Mouse (Mus musculus) liver, embryonic 12.5 days (tissue): ENCODE data around the gene Papolb. TPM values are rescaled to one million over a fixed set of nuclear protein-coding genes. Genes with fewer than 3 reads are reported as not detected.
A peak's percentile ranks its signal among the peaks of the same experiment; 100 is the strongest.

Experiments
- ATAC-seq: fragments of 200-750 bp; cut with Nextera tagmentation; 2 replicates; pipeline ENCODE4 v1.8.0; 2017; ENCODE audit warnings: moderate number of reproducible peaks, mild to moderate bottlenecking, moderate library complexity
- H3K27ac ChIP-seq: fragments of 300-500 bp; sonication (generic); 2 replicates; pipeline ENCODE4 v1.5.1; 2016; ENCODE audit warnings: mild to moderate bottlenecking
- H3K27me3 ChIP-seq: fragments of 300-500 bp; sonication (generic); replicated peaks from 2 replicates; pipeline ENCODE4 v1.6.1; 2016; ENCODE audit warnings: mild to moderate bottlenecking, moderate library complexity
- H3K36me3 ChIP-seq: fragments of 300-500 bp; sonication (generic); 2 replicates; pipeline ENCODE4 v1.6.1; 2016; ENCODE audit warnings: mild to moderate bottlenecking, moderate library complexity
- H3K4me1 ChIP-seq: fragments of 300-500 bp; sonication (generic); 2 replicates; pipeline ENCODE4 v1.6.1; 2016
- H3K4me2 ChIP-seq: fragments of 300-500 bp; sonication (generic); 2 replicates; pipeline ENCODE4 v1.6.1; 2016; ENCODE audit warnings: mild to moderate bottlenecking, moderate library complexity
- H3K4me3 ChIP-seq: fragments of 300-500 bp; sonication (generic); 2 replicates; pipeline ENCODE4 v1.5.1; 2016; ENCODE audit warnings: mild to moderate bottlenecking, moderate library complexity
- H3K9ac ChIP-seq: fragments of 300-500 bp; sonication (generic); 2 replicates; pipeline ENCODE4 v1.6.1; 2016; ENCODE audit warnings: mild to moderate bottlenecking, moderate library complexity
- H3K9me3 ChIP-seq: fragments of 300-500 bp; sonication (generic); replicated peaks from 2 replicates; pipeline ENCODE4 v1.6.1; 2016; ENCODE audit warnings: mild to moderate bottlenecking, moderate library complexity
- WGBS: fragments of 180-500 bp; shearing (Covaris S2); methylation state at CpG from one replicate; pipeline ENCODE4 v1.1.7; 2016; ENCODE audit not compliant: insufficient replicate concordance; 5-methylcytosine and 5-hydroxymethylcytosine counted together
- polyA plus RNA-seq: library from polyadenylated mRNA; unstranded; fragments of >200 nt; fragmentation: Nextera tagmentation; extraction: Ambion mirVana; gene quantifications from 2 replicates; pipeline ENCODE4 v1.2.1, GENCODE M21; 2016

Papolb gene
- polyA plus RNA-seq, 1 experiment from 2014 or later: 0.05 TPM

DNA sequence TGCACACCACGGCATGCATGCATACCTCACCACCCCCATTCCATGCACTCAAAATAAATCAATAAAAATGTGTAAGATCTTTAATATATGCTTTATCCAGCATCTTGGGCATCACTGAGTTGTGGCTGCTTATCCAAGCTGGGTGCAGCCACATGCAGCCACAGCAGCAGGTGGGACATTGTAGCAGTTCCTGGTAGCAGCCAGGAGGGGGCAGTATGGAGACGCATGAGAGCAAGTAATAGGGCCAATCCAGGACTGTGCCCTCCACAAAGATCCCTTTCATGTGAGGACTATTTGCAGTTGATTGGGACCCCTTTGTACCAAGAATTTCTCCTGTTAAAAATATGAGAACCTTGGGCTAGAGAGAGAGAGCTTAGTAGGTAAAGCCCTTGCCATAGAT is 47.4 kb downstream of the Papolb start:
- H3K27me3 ChIP-seq: no peaks in the 10 kb centered on the region
- 54% methylated on average over 2 of the region's 2 CpGs for WGBS

GRCm38 (mm10) chr5:142478829-142479435 is 50.9 kb downstream of the Papolb start:
- no peak for ATAC-seq
- 40% methylated on average over 17 of the region's 17 CpGs for WGBS

More for the DNA sequence above, 47.4 kb downstream of the Papolb start:
- no peak overlapping the region for H3K4me2 ChIP-seq
- H3K27ac ChIP-seq: no peak overlapping the region
- ATAC-seq: no peak
- H3K9me3 ChIP-seq: no peaks in the 10 kb centered on the region
- H3K9ac ChIP-seq: no peak overlapping the region
- no peak overlapping the region for H3K4me3 ChIP-seq
- 0 out of 2 replicates have a peak, but pooled peaks cover 4% of the 10 kb centered on the region for H3K4me1 ChIP-seq
- no peaks in the 10 kb centered on the region; the same call in 1 of the 2 replicates for H3K36me3 ChIP-seq

GRCm38 (mm10) chr5:142477866-142478615 is 51.8 kb downstream of the Papolb start:
- H3K9me3 ChIP-seq: no peaks in the 10 kb centered on the region
- WGBS: 75% methylated on average over 5 of the region's 5 CpGs
- no peak overlapping the region for H3K27ac ChIP-seq
- peaks cover 30% of the 10 kb centered on the region for H3K36me3 ChIP-seq
- ATAC-seq: no peak
- no peak overlapping the region for H3K4me3 ChIP-seq
- H3K9ac ChIP-seq: no peak overlapping the region
- H3K4me1 ChIP-seq: 0 out of 2 replicates have a peak, but pooled peaks cover 4% of the 10 kb centered on the region
- no peaks in the 10 kb centered on the region for H3K27me3 ChIP-seq
- no peak overlapping the region for H3K4me2 ChIP-seq

More at GRCm38 (mm10) chr5:142478829-142479435, 50.9 kb downstream of the Papolb start:
- Histone ChIP-seq H3K27ac (no peak overlapping the region), H3K4me3 (no peak overlapping the region), H3K4me1 (0 out of 2 replicates have a peak, but pooled peaks cover 4% of the 10 kb centered on the region), H3K9ac (no peak overlapping the region), H3K27me3 (no peaks in the 10 kb centered on the region), H3K9me3 (no peaks in the 10 kb centered on the region), H3K36me3 (peaks cover 30% of the 10 kb centered on the region), H3K4me2 (peak overlapping the region; percentile 31; the same call in 1 of the 2 replicates)

DNA sequence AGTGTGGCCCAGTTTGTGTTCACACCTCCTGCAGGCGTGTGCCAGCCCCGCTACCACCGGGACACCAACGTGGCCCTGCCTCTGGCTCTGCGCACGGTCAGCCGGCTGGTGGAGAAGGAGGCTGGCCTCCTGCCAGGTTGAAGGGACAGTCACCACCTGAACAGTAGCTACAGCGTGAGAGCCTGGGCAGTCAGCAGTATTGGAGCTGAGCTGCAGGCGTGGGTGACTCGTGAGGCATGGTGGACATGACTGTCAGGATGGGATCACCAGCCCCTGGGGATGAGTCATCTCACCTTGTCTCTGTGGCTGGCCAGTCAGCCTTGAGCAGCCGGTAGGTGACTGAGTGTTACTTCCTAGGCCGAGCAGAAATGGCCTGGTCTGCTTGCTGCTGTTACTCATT is 52.5 kb downstream of the Papolb start:
- Histone ChIP-seq H3K4me3 (no peak overlapping the region), H3K27ac (no peak overlapping the region), H3K9ac (no peak overlapping the region), H3K4me1 (0 out of 2 replicates have a peak, but pooled peaks cover 4% of the 10 kb centered on the region), H3K4me2 (no peak overlapping the region), H3K27me3 (no peaks in the 10 kb centered on the region), H3K36me3 (peaks cover 33% of the 10 kb centered on the region), H3K9me3 (no peaks in the 10 kb centered on the region)
- 82% methylated on average over 12 of the region's 12 CpGs for WGBS
- no peak for ATAC-seq

Other genes starting within 250 kb of the Papolb start
- 3.1 and 4.1 TPM in 2 replicates for gene Foxk1, start 128.6 kb downstream of the Papolb start, polyA plus RNA-seq
- 6.8 and 7.4 TPM in 2 replicates for gene Ap5z1, start 66.1 kb downstream of the Papolb start, polyA plus RNA-seq
- 0.43 and 0.54 TPM in 2 replicates for gene Radil, start 21.0 kb upstream of the Papolb start, polyA plus RNA-seq
- 15.3 and 17.3 TPM in 2 replicates for gene Mmd2, start 78.7 kb upstream of the Papolb start, polyA plus RNA-seq
- 46.7 and 50.1 TPM in 2 replicates for gene Wipi2, start 97.6 kb upstream of the Papolb start, polyA plus RNA-seq
- 0.38 and 0.72 TPM in 2 replicates for gene Slc29a4, start 162.4 kb upstream of the Papolb start, polyA plus RNA-seq